Mouse (Mus musculus) embryo, embryonic 11 days (tissue): ENCODE results near the gene Vcan.
"Not testable (repeated sequence)": the region's sequence is repeated elsewhere in the genome, so short reads cannot be mapped to it uniquely, and the experiment has no call there.

Experiments
- DNase-seq: peaks from one replicate; pipeline ENCODE4 v3.0.0-alpha.2; 2015

Gene Vcan

GRCm38 (mm10) chr13:89741766-89742685 lies at the start of gene Vcan:
TSS of gene Vcan (minus strand) at chr13:89742509.
- peak; percentile 87 for DNase-seq

- DNase-seq = peak; percentile 27
Measured at GRCm38 (mm10) chr13:89791475-89791874, 49.2 kb upstream of the Vcan start.

GRCm38 (mm10) chr13:89782886-89783285 lies 40.6 kb upstream of the Vcan start:
- no peak for DNase-seq

- DNase-seq = no peak
Measured at GRCm38 (mm10) chr13:89780276-89780675, 38.0 kb upstream of the Vcan start.

GRCm38 (mm10) chr13:89779208-89779911 lies 37.1 kb upstream of the Vcan start:
- DNase-seq = peak; percentile 90

GRCm38 (mm10) chr13:89777764-89778163 lies 35.5 kb upstream of the Vcan start:
- no peak for DNase-seq

GRCm38 (mm10) chr13:89777146-89777545 lies 34.8 kb upstream of the Vcan start:
- no peak for DNase-seq

GRCm38 (mm10) chr13:89766551-89766950 lies 24.2 kb upstream of the Vcan start:
- no peak for DNase-seq

GRCm38 (mm10) chr13:89765966-89766365 lies 23.7 kb upstream of the Vcan start:
- DNase-seq = no peak

- no peak for DNase-seq
Measured at GRCm38 (mm10) chr13:89762339-89762738, 20.0 kb upstream of the Vcan start.

GRCm38 (mm10) chr13:89756347-89756746 lies 14.0 kb upstream of the Vcan start:
- DNase-seq = no peak

GRCm38 (mm10) chr13:89750562-89750961 lies 8.3 kb upstream of the Vcan start:
- DNase-seq = not testable (repeated sequence)

- peak; percentile 17 for DNase-seq
Measured at GRCm38 (mm10) chr13:89743201-89743600, 892 bp upstream of the Vcan start.

- peak; percentile 69 for DNase-seq
Measured at GRCm38 (mm10) chr13:89742686-89743200, 434 bp upstream of the Vcan start.

- DNase-seq = peak; percentile 83
Measured at GRCm38 (mm10) chr13:89741116-89741551, 1.2 kb downstream of the Vcan start.

GRCm38 (mm10) chr13:89740243-89741115 lies 1.8 kb downstream of the Vcan start:
- DNase-seq = peak; percentile 90

- no peak for DNase-seq
Measured at GRCm38 (mm10) chr13:89739696-89740242, 2.5 kb downstream of the Vcan start.

- peak; percentile 87 for DNase-seq
Measured at GRCm38 (mm10) chr13:89738776-89739695, 3.3 kb downstream of the Vcan start.

GRCm38 (mm10) chr13:89738275-89738674 lies 4.0 kb downstream of the Vcan start:
- DNase-seq = no peak

- no peak for DNase-seq
Measured at GRCm38 (mm10) chr13:89735111-89735510, 7.2 kb downstream of the Vcan start.

- DNase-seq = peak; percentile 31
Measured at GRCm38 (mm10) chr13:89726492-89726891, 15.8 kb downstream of the Vcan start.
